Mouse (Mus musculus) olfactory bulb, adult 2 months (tissue): ENCODE results near the gene Gm1979.
"Not testable (repeated sequence)": the region's sequence is repeated elsewhere in the genome, so short reads cannot be mapped to it uniquely, and the experiment has no call there.

Experiments
- CTCF ChIP-seq: fragments of 200-500 bp; IDR thresholded peaks from 2 replicates; pipeline ENCODE4 v1.5.1; 2012; ENCODE audit warnings: low read depth, mild to moderate bottlenecking, low read length, moderate library complexity; ENCODE audit not compliant: insufficient read depth
- POLR2A ChIP-seq: fragments of 200-500 bp; IDR thresholded peaks from 2 replicates; pipeline ENCODE4 v1.6.1; 2012; ENCODE audit warnings: mild to moderate bottlenecking, low read depth, low read length, moderate library complexity; ENCODE audit not compliant: insufficient read depth

DNA sequence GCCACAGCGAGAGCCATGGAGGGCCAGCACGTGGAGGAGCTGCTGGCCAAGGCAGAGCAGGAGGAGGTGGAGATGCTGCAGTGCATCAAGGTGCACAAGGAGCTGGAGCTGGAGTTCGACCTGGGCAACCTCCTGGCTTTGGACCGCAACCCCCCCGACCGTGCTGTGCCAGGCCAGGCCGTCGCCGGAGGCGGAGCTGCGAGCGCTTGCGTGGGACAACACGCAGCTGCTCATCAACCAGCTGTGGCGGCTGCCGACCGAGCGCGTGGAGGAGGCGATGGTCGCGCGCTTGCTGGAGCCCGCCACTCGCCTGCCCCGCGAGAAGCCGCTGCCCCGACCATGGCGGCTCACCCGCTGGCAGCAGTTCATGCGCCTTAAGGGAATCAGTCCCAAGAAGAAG lies 48.0 kb downstream of the Gm1979 start:
- TF ChIP-seq CTCF, POLR2A: not testable (repeated sequence)
